Mouse (Mus musculus): Measurements from ENCODE around the gene Smbd1. TPM values are rescaled to one million over a fixed set of nuclear protein-coding genes. Genes with fewer than 3 reads are reported as not detected.

Gene Smbd1
- polyA plus RNA-seq, 1 experiment from 2014 or later, result not detected

DNA sequence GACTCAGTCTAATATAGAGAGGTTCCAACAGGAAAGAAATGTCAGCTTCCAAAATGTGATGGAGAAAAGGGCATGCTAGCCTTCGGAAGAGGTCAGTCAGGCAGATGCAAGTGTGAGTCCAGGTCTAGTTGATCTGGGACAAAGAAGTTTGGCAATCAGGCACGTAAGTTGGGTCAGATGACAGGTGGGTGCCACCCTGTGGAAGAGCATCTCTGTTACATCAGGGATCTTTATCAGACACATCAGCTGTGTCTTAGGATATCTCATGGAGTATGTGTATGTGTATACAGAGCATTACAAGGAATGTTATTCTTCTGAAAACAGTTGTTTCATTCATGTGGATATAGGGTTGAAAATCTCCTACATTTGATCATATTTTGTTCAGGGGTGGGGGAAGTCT, 45.7 kb downstream of the Smbd1 start:
- Histone ChIP-seq H3K27ac (no peak overlapping the region), H3K4me1 (0 out of 2 replicates have a peak, but pooled peaks cover 8% of the 10 kb centered on the region), H3K4me3 (no peak overlapping the region), H3K27me3 (ENCODE audit: insufficient read depth, poor library complexity, severe bottlenecking) (no peaks in the 10 kb centered on the region), H3K9me3 (no peaks in the 10 kb centered on the region), H3K36me3 (no peaks in the 10 kb centered on the region)
- no peak for DNase-seq (ENCODE audit: low spot score)
- 87% methylated on average over 2 of the region's 2 CpGs for WGBS

Other genes with a start within 250 kb of the Smbd1 start
- 72.0 and 82.0 TPM in 2 replicates for gene Tfrc, start 201.6 kb downstream of the Smbd1 start, polyA plus RNA-seq (2016; fragmentation: Nextera tagmentation; extraction: Ambion mirVana)
- gene Tnk2, start 166.6 kb downstream of the Smbd1 start, polyA plus RNA-seq (2016; fragmentation: Nextera tagmentation; extraction: Ambion mirVana), result 6.5 and 9.2 TPM in 2 replicates
- gene Muc4, start 74.6 kb downstream of the Smbd1 start, polyA plus RNA-seq (2016; fragmentation: Nextera tagmentation; extraction: Ambion mirVana), result 0.31 and 0.79 TPM in 2 replicates
- 0.07 and 0.19 TPM in 2 replicates for gene Muc20, start 13.0 kb downstream of the Smbd1 start, polyA plus RNA-seq (2016; fragmentation: Nextera tagmentation; extraction: Ambion mirVana)
- 122 and 149 TPM in 2 replicates for gene Fyttd1, start 67.0 kb upstream of the Smbd1 start, polyA plus RNA-seq (2016; fragmentation: Nextera tagmentation; extraction: Ambion mirVana)
- gene Rubcn, start 67.3 kb upstream of the Smbd1 start, polyA plus RNA-seq (2016; fragmentation: Nextera tagmentation; extraction: Ambion mirVana), result 23.5 and 34.5 TPM in 2 replicates
- gene Lrch3, start 103.6 kb upstream of the Smbd1 start, polyA plus RNA-seq (2016; fragmentation: Nextera tagmentation; extraction: Ambion mirVana), result 23.7 and 26.6 TPM in 2 replicates
- gene Iqcg, start 245.7 kb upstream of the Smbd1 start, polyA plus RNA-seq (2016; fragmentation: Nextera tagmentation; extraction: Ambion mirVana), result 1.8 and 2.4 TPM in 2 replicates
- 737 and 843 TPM in 2 replicates for gene Rpl35a, start 246.0 kb upstream of the Smbd1 start, polyA plus RNA-seq (2016; fragmentation: Nextera tagmentation; extraction: Ambion mirVana)